Mouse (Mus musculus): ENCODE measurements around the gene Tktl1. TPM values are rescaled to one million over a fixed set of nuclear protein-coding genes. Genes with fewer than 3 reads are reported as not detected.

Tktl1 gene
- total RNA-seq, 2 experiments from 2014 or later = not detected

DNA sequence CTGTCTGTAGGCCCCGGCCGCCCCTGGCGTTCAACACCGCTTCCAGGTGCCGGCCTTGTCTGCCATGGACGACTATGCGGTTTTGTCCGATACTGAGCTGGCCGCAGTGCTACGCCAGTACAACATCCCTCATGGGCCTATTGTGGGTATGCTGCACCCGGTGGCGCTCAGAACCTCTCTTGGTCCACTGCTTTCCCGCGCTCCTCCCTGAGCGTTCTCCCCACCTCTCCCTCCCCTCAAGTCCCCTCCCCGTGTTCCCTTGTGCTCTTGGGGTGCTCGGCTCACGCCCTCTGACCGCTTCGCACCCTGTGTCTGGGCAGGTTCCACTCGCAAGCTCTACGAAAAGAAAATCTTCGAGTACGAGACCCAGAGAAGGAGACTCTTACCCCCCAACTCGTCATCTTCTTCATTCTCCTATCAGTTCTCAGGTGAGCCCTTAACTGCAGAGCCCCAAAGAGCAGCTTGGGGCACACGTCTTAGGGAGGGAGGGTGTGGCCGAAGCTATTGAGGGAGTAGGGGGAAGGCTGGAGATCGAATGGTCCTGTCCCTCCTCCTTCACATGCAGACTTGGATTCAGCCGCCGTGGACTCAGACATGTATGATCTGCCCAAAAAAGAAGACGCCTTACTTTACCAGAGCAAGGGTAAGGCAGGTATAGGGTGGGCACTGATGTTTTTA is 78.0 kb downstream of the Tktl1 start:
- no peak for DNase-seq (ENCODE audit: low spot score in 2 of 2)
- intact Hi-C loops (cut with DNase I) = loop anchor here (2.0 kb wide), 1 partner anchor 16 kb away; the partner anchor contains the start of gene Rpl10

- intact Hi-C loops (cut with DNase I) = no loop called here
- DNase-seq (ENCODE audit: low spot score in 2 of 2) = no peak
Observed at GRCm38 (mm10) chrX:74257746-74258145, 80.7 kb downstream of the Tktl1 start.

Other genes starting within 250 kb of the Tktl1 start
- gene Renbp, start 246.4 kb upstream of the Tktl1 start, total RNA-seq (2021) = 1 to 10 TPM; 4.4 to 4.9 TPM
- 10 to 100 TPM; 69.9 to 70.4 TPM for gene Hcfc1, start 210.9 kb upstream of the Tktl1 start, total RNA-seq (2021)
- 10 to 100 TPM; 39.5 to 44.0 TPM for gene Irak1, start 153.3 kb upstream of the Tktl1 start, total RNA-seq (2021)
- under 1 TPM; 0.50 to 0.62 TPM for gene Opn1mw, start 49.8 kb upstream of the Tktl1 start, total RNA-seq (2021)
- gene Mecp2, start 41.9 kb upstream of the Tktl1 start, total RNA-seq (2021) = 10 to 100 TPM; 80.2 to 84.3 TPM
- not detected for gene Tex28, start 9.4 kb upstream of the Tktl1 start, total RNA-seq (2021)
- 10 to 100 TPM; 65.4 to 68.3 TPM for gene Flna, start 72.6 kb downstream of the Tktl1 start, total RNA-seq (2021)
- gene Emd, start 77.4 kb downstream of the Tktl1 start, total RNA-seq (2021) = 10 to 100 TPM; 31.4 to 38.9 TPM
- gene Rpl10, start 93.6 kb downstream of the Tktl1 start, total RNA-seq (2021) = 100 to 1,000 TPM; 137 to 162 TPM
- gene Taz, start 104.7 kb downstream of the Tktl1 start, total RNA-seq (2021) = 10 to 100 TPM; 48.5 to 55.5 TPM
- gene Dnase1l1, start 105.1 kb downstream of the Tktl1 start, total RNA-seq (2021) = 1 to 10 TPM; 2.1 to 2.3 TPM
- 100 to 1,000 TPM; 360 to 380 TPM for gene Atp6ap1, start 119.8 kb downstream of the Tktl1 start, total RNA-seq (2021)
- gene Gdi1, start 127.7 kb downstream of the Tktl1 start, total RNA-seq (2021) = 100 to 1,000 TPM; 603 to 616 TPM
- gene Fam50a, start 135.8 kb downstream of the Tktl1 start, total RNA-seq (2021) = 10 to 100 TPM; 26.0 to 27.0 TPM
- gene Plxna3, start 151.8 kb downstream of the Tktl1 start, total RNA-seq (2021) = 10 to 100 TPM; 22.4 to 24.5 TPM
- 10 to 100 TPM; 25.3 to 28.5 TPM for gene Lage3, start 176.4 kb downstream of the Tktl1 start, total RNA-seq (2021)
- gene Ubl4a, start 196.0 kb downstream of the Tktl1 start, total RNA-seq (2021) = 10 to 100 TPM; 73.7 to 80.0 TPM
- gene Slc10a3, start 196.1 kb downstream of the Tktl1 start, total RNA-seq (2021) = 1 to 10 TPM; 2.7 to 3.7 TPM
- gene Fam3a, start 216.0 kb downstream of the Tktl1 start, total RNA-seq (2021) = 10 to 100 TPM; 17.4 to 19.3 TPM
- gene Ikbkg, start 216.0 kb downstream of the Tktl1 start, total RNA-seq (2021) = 10 to 100 TPM; 50.0 to 51.5 TPM

Measured in left cerebral cortex, postnatal 25 days (tissue).